Mouse (Mus musculus) monocyte, adult 59 days (primary cell): ENCODE measurements around the gene Prss3. TPM values are rescaled to one million over a fixed set of nuclear protein-coding genes. Genes with fewer than 3 reads are reported as not detected.

Source experiments
- total RNA-seq, 2 experiments: library from RNA; stranded (reverse); gene quantifications; one replicate each; pipeline ENCODE4 v1.2.4; 2023

Gene Prss3
- not detected for total RNA-seq

DNA sequence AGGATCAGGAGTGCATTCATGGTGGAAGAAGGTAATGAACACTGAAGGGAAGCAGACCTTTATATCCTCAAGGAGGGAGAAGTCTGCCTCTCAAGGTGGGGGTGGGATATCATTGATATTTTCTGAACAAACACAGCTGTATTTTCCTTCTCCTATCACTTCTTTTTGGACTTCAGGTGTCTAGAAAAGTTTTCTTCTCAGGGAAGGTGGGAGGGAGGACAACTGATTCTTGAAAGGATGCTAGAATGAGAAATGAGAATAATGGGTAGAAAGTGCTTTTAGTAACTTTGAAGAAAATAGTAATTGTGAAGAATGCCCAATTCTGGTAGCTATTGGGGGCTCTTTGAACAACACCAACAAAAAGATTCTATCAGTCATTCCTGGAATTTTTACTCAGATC lies at the start of gene Prss3:
Gene Prss3, minus strand, starts transcription at position 101 of the 400 bp plus-strand sequence.

DNA sequence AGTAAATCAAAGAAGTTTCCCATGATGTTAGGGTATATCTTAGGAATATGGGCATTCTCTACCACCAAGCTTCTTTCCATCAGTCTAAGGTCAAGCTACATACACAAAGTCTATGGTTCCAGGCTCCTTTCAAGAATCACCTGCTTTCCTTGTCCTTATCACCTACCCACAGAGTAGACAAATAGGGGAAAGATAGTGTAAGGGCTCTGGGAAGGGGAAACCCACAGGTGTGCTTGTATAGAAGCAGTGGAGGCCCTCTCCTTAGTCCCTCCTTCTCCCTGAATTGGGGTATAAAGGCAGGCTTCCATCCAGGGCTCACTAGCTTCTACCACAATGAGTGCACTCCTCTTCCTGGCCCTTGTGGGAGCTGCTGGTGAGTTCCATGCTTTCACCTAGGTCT lies 14.6 kb upstream of the Prss3 start, which contains the start of gene Gm5771:
Gene Gm5771, plus strand, starts transcription at position 301 of the 400 bp plus-strand sequence.

DNA sequence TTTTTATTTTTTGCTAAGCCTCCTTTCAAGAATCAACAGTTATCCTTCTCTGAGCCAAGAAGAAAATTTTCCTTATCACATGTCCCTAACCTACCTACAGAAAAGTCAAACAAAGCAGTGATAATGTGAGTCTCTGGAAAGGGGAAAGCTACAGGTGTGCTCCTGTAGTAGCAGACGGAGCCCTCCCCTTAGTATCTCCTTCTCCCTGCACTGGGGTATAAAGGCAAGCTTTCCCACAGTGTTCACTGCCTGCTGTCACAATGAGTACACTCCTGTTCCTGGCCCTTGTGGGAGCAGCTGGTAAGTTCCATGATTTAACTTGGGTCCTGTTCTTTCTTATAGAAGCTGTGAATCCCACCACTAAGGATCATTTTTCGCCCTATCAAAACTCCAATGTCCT lies 23.5 kb downstream of the Prss3 start, which contains the start of gene Try10:
Gene Try10, plus strand, starts transcription at position 174 of the 400 bp plus-strand sequence.

Other genes with a start within 250 kb of the Prss3 start
- not detected for gene Try4, start 75.4 kb downstream of the Prss3 start, total RNA-seq
- gene Try5, start 60.8 kb downstream of the Prss3 start, total RNA-seq, result 1 to 10 TPM in 1 of 2 experiments, not detected in 1; 1.4 TPM
- not detected for gene Try10, start 23.6 kb downstream of the Prss3 start, total RNA-seq
- not detected for gene Gm5771, start 14.7 kb upstream of the Prss3 start, total RNA-seq
- not detected for gene Gm10334, start 68.5 kb upstream of the Prss3 start, total RNA-seq
- not detected for gene Prss1, start 81.3 kb upstream of the Prss3 start, total RNA-seq
- 1 to 10 TPM in 1 of 2 experiments, not detected in 1; 1.8 TPM for gene Prss2, start 144.1 kb upstream of the Prss3 start, total RNA-seq
- 1 to 10 TPM; 1.0 to 1.1 TPM for gene Ephb6, start 227.8 kb upstream of the Prss3 start, total RNA-seq